Mouse (Mus musculus): ENCODE measurements around the gene Tpd52l2. TPM values are rescaled to one million over a fixed set of nuclear protein-coding genes. Genes with fewer than 3 reads are reported as not detected.
"Not testable (repeated sequence)": the region's sequence is repeated elsewhere in the genome, so short reads cannot be mapped to it uniquely, and the experiment has no call there.

The Tpd52l2 gene
- total RNA-seq, 2 experiments from 2014 or later: 120 to 121 TPM

GRCm38 (mm10) chr2:181484456-181485233 lies 12.3 kb upstream of the Tpd52l2 start:
- no peak for DNase-seq (ENCODE audit: low spot score in 2 of 2)

- DNase-seq (ENCODE audit: low spot score in 2 of 2): no peak
Measured at GRCm38 (mm10) chr2:181485741-181486140, 11.2 kb upstream of the Tpd52l2 start.

- peak in 1 of 2 experiments; percentile 56 for DNase-seq (ENCODE audit: low spot score in 2 of 2)
Measured at GRCm38 (mm10) chr2:181487338-181488277, 9.3 kb upstream of the Tpd52l2 start.

GRCm38 (mm10) chr2:181491432-181492205 lies 5.3 kb upstream of the Tpd52l2 start:
- DNase-seq (ENCODE audit: low spot score in 2 of 2): no peak

DNA sequence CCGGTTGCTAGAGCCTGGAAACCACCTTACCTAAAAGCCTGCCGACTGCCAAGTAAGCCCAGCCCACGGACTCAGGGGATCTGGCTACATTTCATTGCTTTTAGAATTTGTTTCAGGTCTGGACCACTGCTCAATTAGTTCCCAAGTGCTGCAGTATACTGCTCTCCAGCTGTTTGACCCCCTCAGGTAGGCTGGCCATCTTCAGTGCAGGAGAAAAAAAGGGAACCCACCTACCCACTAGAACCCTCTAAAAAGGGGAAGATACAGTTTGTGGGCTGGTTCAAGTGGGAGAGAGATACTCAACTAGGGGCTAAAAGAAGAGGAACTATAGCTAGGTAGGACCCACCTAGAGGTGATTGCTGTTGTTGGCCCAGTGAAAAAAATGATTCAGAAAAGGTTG lies 4.7 kb upstream of the Tpd52l2 start:
- DNase-seq (ENCODE audit: low spot score in 2 of 2): no peak

DNA sequence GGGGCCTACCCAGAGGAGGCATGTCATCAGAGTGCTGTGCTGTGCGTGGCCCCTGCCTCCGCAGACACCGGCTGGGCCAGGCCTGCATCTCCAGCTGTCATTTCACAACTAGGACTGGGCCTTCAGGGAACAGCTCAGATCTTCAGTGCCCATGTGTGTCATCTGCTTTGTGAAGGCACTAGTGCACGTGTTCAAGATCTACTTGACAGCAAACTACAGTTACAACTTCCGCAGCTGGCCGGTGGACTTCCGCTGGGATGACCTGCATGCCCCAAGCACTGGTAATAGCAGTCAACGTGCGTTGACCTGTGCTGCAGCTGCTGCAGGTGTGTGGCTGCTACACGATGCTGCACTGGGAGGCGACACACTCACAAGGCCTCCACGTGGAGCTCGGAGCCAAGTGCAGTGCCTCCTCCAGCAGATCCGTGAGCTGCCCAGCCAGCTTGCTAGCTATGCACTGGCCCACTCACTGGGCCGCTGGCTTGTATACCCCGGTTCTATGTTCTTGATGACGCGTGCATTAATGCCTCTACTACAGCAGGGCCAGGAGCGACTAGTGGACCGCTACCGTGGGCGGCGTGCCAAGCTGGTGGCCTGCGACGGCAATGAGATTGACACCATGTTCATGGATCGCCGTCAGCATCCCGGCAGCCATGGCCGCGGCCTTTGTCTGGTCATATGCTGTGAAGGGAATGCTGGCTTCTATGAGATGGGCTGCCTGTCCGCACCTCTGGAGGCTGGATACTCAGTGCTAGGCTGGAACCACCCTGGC lies 3.6 kb upstream of the Tpd52l2 start, which contains the start of gene Abhd16b:
TSS of gene Abhd16b (plus strand) at position 51 of the 772 bp plus-strand sequence.
- DNase-seq (ENCODE audit: low spot score in 2 of 2): no peak

DNA sequence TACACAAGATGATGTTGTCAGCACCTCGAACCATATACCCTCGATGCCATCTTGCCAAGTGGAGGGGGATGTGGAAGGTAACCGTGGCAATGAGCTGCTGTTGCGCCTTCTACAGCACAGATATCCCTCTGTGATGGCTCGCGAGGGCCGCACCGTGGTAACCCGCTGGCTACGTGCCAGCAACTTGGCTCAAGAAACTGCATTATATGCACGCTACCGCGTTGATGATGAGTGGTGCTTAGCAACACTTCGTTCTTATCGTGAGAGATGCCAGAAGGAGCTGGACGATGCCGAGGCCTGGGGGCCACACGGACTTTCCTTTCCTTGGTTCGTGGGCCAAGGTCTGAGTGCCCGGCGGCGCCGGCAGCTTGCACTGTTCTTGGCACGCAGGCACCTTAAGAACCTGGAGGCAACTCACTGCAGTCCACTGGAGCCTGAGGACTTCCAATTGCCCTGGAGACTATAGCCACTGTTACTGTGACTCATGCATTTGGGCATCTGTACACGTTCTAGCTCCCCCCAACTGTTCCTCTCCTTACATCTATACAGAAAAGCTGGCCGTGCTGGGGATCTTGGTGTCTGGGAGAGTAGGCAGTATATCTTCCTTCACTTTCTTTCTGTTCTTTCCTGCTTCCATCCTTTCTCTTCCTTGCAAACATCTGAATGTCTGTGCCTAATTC lies 2.5 kb upstream of the Tpd52l2 start:
- no peak for DNase-seq (ENCODE audit: low spot score in 2 of 2)

DNA sequence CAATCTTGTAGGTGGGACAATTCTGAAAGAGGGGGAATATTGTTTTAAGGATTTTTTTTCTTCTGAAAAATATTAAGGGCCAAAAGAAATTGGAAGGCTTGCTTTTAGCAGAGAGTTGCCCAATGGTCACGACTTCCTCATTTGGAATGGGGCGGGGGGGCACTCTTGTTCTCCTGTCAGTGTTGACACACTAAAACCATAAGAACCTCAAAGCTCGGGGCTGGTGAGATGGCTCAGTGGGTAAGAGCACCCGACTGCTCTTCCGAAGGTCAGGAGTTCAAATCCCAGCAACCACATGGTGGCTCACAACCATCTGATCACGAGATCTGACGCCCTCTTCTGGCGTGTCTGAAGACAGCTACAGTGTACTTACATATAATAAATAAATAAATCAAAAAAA lies 1.1 kb upstream of the Tpd52l2 start:
- DNase-seq (ENCODE audit: low spot score in 2 of 2): not testable (repeated sequence)

- peak in 1 of 2 experiments; percentile 55 for DNase-seq (ENCODE audit: low spot score in 2 of 2)
Measured at GRCm38 (mm10) chr2:181496281-181496680, 661 bp upstream of the Tpd52l2 start.

DNA sequence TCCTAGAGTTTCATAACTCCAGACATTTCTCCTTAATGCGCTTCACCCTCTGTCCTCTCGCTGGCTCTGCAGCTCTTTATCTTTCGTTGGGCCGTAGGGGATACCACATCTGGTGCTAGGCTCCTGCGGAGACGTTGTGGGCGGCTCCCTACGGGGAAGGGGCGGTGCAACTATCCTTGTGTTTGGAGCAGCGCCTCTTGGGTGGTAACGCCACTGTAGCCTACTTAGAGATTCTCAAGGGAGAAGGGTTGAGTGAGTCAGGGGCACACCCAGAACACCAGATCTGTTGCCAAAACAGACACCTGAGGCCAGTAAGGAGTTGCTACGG lies 570 bp downstream of the Tpd52l2 start:
- peak in 1 of 2 experiments; percentile 40 for DNase-seq (ENCODE audit: low spot score in 2 of 2)

DNA sequence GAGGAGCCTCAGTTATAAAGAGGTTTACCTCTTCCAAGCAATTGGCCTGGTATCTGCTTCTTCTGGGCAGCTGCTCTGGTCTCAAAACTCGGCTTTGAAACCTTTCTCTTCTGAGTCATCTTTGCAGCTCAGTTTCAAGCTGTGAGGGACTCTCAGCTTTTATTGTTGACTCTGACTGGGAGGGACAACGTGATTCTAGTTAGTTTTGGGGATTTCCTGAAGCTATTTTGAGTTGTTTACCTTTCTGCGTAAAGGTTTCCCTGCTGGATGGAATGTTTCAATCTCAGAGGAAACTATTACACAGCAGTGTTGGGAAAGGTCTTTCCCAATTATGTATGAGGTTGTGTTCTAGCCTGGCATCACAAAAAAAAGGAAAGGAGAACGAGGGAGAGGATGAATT lies 1.7 kb downstream of the Tpd52l2 start:
- DNase-seq (ENCODE audit: low spot score in 2 of 2): no peak

DNA sequence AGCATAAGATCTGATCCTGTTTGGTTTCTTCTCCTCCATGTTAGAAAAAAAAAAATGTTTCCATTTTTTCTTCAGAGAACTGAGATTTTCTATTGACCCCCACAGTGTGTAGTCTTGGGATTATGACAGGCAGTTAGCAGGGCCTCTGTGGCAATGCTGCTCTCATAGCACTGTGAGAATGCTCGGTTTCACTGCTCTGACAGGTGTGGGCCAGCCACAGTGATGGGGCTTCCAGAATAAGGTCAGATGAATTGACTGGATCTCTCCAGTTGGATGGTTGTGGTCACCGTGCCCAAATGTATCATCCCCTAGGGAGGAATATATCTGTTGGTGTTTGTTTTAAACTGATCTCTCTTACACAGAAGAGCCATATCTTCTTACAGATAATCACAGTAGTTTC lies 12.2 kb downstream of the Tpd52l2 start:
- no peak for DNase-seq (ENCODE audit: low spot score in 2 of 2)

- no peak for DNase-seq (ENCODE audit: low spot score in 2 of 2)
Measured at GRCm38 (mm10) chr2:181511231-181511630, 14.3 kb downstream of the Tpd52l2 start.

- DNase-seq (ENCODE audit: low spot score in 2 of 2): no peak
Measured at GRCm38 (mm10) chr2:181519201-181519600, 22.3 kb downstream of the Tpd52l2 start.

GRCm38 (mm10) chr2:181520118-181520935 lies 23.4 kb downstream of the Tpd52l2 start, which contains the start of gene Dnajc5:
Gene Dnajc5, plus strand, starts transcription at chr2:181520485.
- DNase-seq (ENCODE audit: low spot score in 2 of 2): peak; percentile 77 to 96

DNA sequence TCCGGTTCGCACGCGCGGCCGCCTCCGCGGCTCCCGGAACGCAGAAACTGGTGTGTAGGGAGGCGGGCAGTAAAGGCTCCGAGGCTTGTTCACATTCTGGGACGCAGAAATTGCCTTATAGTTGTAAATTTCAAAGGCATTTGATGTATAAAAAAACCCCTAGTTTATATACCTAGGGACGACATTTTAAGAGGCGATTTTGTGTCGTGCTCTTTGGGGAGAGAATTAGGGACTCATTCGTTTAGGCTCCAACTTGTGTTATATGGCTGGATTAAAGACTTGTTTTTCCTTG lies 23.9 kb downstream of the Tpd52l2 start:
- DNase-seq (ENCODE audit: low spot score in 2 of 2): no peak

DNA sequence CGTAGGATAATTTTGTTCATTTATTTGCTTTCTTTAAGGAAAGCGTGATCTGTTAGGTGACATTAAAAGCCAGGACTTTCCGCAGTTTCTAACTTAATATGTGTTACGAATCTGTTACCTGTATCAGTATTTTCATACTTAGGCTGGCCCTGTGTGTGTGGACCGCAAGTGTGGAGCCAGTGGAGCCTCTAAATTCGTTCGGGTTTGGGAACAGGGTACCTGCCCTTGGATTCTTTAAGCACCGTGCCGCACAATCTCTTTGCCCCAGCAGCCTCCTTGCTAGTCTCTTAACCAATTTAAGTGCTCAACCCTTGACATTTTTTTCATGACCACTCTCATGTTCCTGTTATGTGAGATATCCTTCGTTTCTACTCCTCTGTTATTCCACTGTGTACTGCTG lies 24.5 kb downstream of the Tpd52l2 start:
- no peak for DNase-seq (ENCODE audit: low spot score in 2 of 2)

DNA sequence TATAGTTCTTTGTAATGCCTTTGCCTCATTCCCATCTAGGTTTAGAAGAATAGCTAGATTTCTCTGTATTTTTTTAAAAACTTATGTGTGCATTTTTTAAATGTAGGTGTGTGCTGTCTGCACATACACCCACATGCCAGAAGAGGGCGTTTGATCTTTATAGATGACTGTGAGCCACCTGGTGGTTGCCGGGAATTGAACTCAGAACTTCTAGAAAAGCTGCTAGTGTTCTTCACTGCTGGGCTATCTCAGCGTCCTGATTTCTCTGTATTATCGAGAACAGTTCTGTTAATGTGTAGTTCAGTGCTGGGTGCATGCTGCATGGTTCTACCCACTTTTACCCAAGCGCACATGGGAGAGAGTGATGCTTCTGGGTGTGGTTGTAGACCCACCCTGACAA lies 25.9 kb downstream of the Tpd52l2 start:
- no peak for DNase-seq (ENCODE audit: low spot score in 2 of 2)

GRCm38 (mm10) chr2:181525526-181525925 lies 28.6 kb downstream of the Tpd52l2 start:
- no peak for DNase-seq (ENCODE audit: low spot score in 2 of 2)
